Mouse (Mus musculus): ENCODE measurements around the gene Angel1.
A peak's percentile ranks its signal among the peaks of the same experiment; 100 is the strongest.

Angel1 gene

DNA sequence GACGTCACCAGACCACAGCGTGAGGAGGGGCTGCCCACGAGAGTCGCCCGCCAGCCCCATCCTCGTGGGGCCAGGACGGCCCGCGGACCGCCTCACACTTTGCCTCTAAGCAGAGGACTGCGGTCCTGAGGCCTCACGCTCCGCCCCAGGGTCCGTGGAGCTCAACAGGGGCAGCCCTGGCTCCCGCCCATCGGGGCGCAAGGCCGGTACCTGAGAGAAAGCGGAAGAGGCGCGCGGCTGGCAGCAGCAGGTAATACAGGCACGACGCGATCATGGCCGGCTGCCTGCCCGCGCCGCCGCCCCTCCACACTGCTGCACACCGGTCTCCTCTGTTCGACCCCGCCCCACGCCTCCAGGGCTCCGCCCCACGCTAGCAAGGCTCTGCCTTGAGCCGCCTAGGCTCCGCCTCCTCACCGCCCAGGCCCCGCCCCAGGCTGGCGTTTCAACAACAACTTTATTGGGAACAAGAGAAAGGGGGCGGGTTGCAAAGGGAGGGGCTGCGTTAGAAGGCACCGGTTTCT lies at the start of gene Angel1:
Angel1 (minus strand) TSS at position 341 of the 521 bp plus-strand sequence.
- DNase-seq = peak; percentile 98

DNA sequence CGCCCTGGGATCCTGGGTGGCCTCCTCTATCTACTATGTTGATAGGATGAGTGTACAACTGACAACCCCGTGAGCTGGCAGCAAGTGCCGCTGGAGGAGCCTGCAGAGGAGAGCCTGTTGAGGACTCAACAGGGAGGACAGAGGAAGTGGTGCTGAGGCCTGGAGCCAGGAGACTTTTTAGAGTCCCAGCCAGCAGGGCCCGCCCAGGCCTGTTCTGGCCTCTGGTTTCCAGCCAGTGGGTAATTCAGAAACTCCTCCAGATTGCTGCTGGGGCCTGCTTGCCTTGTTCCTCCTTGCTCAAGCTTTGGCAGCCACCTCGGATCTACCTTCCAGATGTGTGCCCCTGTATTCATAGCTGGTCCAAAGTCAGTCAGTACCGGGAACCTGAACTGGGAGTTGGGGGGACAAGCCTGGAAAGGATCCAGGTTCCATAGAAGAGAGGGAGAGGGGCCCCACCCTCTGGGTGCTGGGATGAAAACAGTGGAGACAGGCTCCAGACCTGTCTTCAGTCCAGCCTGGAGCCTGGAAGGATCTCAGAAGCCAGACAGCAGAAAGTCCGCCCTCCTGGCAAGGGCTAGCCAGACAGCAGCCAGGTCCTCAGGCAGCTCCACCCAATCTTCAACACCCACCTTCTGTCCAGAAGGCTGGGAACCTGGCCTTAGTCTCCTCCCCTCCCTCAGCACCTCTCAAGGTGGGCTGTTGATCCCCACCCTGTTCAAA lies 49.5 kb upstream of the Angel1 start:
- no peak for DNase-seq

DNA sequence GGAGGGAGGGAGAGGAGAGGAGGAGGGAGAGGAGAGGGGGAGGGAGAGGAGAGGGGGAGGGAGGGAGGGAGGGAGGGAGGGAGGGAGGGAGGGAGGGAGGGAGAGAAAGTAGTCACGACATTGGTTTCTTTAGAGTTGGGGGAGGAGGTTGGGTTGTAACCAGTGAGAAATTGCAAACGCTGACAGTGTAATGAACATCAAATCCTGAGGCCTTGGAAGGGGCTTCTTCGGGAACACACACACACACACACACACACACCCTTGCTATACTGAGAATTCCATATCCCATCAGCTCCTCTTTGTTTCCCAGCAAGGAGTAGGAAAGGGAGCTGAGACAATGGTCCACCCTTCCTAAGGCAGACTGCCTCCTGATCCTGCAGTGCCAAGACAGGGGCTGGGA lies 46.3 kb upstream of the Angel1 start:
- no peak for DNase-seq

DNA sequence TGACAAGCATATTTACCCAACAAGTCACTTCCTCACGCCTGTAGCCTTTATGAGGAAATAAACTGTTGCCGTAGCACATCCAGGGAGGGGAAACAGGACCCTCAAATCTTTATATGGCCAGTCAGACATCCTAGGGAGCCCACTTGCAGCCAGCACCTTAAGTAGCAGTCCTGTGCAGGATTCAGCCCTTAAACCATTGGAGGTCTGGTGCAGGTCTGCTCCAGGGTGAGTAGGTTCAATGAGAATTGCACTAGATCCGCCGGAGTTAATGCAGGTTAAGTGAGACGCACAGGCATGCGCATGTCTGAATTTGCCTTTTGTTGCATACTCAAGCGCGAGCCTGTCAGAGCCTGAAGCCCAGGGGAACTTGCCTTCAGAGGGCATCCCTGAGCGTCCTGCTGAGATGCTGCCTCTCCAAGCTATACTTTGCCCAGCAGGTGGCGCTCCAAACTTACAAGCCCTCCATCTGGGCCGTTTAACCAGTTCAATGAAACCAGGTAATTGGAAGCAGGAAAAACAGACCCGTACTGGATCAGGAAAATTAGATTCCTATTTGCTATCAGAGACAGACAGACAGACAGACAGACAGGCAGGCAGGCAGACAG lies 45.7 kb upstream of the Angel1 start:
- peak; percentile 89 for DNase-seq

DNA sequence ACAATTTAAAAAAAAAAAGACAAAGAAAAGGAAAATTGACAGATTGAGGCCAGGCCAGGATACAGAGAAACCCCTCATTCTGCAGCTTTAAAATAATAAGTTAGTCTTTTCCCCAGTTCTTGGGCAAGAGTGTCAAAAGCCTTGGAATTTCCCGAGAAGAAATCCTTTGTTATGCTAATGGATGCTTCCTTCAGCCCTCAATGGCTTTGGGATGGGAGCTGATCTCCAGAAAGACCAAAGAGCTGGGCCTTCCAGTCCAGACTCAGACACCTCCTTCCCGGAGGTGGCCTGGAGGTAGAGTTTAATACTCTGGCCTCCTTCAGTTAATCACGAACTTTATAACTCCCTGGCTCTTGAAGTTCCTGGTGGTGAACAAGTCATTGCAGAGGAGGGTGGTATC lies 44.7 kb upstream of the Angel1 start:
- no peak for DNase-seq

DNA sequence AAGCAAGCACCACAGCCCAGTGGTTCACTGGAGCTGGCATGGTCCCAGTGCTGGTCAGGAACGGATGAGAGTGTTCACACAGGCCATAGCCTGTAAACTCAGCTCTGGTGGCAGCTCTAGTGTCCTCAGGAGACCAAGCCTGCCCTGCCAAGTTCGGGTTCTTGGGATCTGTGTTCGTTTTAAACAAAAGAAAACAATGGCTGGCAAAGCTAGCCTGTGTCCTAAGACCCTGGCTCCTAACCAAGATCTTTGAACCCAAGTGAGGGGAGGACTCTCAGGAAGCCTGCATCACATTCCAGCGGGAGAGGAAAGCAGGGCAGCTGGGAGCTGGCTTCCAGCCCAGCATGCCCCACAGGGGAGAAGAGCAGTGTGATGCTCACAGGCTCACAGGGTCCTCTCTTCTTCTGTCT lies 44.0 kb upstream of the Angel1 start:
- no peak for DNase-seq

DNA sequence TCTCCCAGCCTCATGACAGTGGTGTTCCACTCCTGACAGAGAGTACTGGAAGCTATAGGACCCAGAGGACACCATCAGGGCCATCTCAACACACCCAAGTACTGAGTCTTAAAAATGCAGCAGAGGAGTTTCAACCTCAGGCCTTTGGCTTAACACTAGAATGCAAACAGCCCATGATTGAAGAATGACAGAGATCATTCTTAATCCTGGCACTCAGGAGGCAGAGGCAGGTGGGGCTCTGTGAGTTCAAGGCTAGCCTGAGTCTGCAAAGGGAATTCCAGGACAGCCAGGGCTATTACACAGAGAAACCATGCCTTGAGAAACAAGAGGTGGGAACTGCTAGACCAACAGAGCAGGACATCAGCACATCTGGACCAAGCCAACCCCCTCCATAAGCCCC lies 43.6 kb upstream of the Angel1 start:
- DNase-seq = no peak

DNA sequence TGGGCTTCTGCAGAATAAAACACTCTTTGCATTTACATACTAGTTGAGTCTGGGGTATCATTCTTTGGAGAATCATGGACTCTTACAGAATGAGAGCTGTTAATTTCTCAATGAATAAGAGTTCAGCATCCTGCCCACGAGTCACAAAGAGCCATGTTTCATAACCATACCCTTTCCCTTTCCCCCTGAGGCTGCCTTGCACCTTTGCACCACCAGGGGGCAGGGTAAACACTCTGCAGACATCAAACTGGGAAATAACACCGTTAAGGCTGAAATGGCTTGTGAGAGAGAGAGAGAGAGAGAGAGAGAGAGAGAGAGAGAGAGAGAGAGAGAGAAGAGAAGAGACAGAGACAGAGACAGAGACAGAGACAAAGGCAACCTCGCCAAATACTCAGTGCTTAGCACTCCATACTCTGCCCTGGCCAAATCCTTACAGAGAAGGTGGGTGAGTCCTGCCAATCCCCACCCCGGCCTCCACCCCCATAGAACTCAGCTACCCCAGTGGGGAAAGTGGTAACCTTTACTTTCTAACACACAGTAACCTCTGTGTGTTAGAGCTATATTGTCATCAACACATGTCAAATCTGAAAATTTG lies 42.8 kb upstream of the Angel1 start:
- peak; percentile 69 for DNase-seq

DNA sequence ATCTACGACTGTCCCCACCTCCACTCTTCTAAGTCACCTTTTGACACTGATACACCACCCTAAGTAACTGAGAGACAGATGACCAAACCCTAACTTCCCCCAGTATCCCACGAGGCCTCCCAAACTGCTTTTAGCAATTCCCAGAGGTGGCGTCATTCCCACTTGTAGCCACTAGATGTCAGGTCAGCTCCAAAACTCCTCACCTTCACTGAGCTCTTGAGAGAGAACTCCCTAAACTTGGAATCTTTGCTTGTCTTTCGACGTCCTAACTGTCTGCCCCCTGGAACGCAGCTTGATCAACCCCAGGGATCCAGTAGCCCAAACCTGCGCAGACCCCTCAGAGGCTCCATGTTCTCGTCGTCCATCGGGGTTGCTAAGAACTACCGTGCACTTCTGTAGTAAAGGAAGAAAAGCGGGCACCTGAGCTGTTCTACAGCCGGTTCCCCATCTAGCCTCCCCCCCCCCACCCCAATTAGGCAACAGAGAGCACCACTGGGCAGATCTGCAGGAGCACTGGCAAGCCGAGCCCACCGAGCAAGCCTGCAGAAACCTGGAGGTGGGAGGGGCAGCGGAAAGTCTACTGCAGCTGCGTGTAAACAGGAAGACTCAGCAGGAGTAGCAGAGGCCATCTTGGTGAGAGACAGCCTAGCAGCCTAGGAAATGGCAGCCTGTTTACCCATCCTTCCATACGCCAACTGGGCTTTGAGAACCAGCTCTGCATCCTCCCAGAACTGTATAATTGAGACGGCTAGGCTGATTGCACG lies 41.8 kb upstream of the Angel1 start:
- peak; percentile 29 for DNase-seq

DNA sequence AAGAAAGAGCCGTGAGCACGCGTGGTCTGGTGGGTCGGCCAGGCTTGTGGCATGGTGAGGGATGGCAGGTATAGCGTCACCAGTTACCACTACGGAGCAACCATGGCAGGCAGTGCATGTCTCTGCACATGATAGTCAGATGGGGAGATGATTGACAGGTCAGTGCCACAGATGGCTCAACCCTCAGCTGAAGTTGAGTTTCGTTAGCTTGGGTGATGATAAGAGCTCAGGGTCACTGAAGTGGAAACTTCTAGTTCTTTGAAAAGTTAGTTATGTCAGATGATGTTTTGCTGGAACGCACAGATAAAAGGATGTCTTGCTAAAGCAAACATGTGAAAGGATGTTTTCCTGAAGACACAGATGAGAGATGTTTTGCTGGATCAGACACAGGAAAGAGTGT lies 40.2 kb upstream of the Angel1 start:
- DNase-seq = no peak

DNA sequence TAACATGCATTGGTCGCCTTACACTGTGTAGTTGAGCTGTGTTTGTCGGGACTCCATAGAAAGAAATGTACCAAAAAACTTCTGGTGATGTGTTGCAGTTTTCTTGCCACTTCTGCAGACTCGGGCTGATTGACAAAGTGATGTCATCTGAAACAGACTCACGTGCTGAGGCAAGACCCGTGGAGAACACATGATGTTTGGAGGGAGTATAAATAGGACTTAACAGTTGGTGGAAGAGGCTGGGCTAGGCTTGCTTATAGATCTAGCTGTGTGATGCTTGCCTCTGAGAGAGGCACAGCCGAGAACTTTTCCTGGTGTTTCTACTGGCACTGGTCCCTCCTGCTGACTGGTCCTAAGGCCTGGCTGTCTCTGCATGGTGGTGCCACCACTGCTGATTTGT lies 37.8 kb upstream of the Angel1 start:
- no peak for DNase-seq

DNA sequence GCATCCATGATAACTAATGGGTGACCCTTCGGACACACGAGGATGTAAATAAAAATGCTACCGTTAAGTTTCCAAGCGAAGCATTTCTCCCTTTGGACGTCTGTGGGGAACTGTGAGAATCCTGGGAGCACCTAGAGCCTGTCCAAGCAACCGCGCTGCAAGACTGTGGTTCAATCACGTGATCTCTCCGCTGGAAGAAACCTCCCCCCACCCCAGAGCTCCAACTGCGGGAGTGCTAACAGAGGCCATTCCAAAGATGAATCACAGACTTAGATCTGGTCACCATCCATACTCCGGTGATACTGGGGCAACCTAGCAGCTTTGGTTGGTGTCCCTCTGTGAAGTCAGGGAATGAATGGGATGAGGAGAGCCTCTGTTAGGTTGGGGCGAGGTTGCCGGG lies 34.8 kb upstream of the Angel1 start:
- no peak for DNase-seq

DNA sequence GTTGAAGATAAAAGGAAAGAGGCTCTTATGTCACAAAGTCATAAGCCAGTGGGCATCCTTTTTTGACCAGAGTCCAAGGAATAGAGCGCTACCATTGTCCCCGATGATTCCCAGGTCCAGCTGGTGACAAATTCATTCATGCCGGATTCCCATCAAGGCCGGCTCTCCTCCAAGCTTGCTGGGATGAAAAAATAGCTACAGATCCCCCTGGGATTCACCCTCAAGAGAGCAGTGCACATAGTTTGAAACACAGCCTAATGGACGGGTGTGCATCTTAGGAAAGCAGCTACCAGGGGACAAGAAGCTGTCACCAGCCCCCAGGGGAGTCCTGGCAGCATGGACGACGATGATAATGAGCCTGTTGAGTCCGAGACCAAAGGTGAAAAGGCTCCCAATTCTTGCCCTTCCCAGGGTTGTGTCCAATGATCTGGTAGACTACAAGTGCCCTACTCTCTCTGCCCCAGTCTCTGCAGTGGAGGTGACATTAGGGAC lies 8.1 kb upstream of the Angel1 start, which contains the start of gene Lrrc74a:
Lrrc74a (plus strand) TSS at position 51 of the 492 bp plus-strand sequence.
- DNase-seq = no peak

DNA sequence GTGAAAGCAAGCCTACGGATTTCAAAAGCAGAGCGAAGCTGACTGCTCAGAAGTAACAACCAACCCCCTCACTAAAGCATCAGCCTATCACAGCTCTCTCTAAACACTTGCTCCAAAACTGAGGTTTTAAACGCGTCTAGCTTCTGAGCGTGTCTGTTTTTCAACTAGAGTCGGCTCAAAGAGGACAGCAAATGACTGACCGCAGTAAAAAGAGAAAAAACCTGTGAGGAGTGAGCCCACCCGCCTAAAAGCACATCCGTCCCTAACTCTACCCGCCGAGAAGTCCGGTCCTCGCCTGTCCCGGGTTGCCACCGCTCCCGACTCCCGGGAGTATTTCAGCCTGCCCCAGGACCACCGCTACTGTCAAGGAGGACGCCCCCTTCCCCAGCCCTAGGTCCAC lies 554 bp downstream of the Angel1 start:
- DNase-seq = no peak

DNA sequence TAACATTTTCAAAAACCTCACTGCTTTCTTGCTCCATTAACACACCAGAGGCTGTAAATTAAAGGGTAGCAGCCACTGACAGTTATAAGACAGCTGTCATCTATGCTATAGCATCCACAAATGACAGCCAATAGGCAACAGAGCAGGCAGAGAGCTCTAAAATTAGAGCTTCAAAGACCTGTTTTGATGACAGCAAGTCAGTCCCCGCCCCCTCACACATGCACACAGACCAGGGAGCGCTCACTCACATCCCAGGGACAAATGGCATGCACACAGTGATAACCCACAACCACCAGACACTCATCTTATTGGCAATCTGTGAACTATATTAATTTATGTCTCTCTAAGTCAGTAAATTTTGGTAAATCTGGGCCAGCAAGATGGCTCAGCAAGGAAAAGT lies 2.0 kb downstream of the Angel1 start:
- no peak for DNase-seq

DNA sequence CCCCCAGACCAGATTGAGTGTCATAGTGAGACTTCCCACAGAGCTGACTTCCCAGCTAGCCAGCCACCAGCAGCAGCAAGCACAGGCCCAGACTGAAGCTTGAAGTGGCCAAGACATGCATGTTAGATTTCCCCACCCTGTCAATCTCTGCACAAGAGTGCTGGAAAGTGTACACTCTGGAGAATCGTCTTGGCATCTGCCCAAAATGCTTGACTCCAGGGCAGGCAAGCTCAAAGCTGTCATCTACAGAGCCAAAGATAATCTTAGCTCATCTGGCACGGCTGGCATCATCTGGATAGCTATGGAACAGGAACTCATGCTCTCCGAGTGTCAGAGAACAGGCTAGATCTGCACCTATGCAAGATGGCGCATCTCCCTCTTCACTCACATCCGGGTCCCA lies 4.8 kb downstream of the Angel1 start:
- no peak for DNase-seq

DNA sequence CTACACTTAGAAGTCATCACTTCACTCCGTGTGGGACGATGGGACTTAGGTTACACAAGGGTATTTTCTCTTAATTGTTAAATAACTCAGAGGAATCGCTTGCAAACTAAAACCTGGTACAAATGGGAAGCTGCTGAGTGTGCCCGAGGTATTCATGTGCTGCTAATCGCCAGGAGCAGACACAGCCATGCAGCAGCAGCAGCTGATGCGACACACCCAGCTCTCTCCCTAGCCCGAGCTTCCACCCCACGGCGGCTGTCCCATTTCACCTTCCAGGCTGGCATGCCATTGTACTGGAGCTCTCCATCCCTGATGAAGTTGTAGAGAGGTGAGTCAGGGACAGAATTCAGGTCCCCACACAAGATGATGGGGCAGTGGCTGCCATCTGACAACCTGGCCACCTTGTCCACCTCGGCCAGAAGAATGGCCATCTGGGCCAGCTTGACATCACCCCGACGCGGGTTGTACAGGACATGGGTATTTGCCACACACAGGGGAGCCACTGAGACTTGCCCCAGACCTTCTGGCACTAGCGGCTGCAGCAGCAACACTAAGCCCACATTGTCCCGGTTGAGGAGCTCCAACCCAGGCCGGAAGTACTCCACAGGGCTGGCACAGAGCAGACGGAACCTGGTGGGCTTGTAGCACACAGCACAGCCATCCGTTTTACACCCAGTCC lies 6.2 kb downstream of the Angel1 start:
- no peak for DNase-seq

DNA sequence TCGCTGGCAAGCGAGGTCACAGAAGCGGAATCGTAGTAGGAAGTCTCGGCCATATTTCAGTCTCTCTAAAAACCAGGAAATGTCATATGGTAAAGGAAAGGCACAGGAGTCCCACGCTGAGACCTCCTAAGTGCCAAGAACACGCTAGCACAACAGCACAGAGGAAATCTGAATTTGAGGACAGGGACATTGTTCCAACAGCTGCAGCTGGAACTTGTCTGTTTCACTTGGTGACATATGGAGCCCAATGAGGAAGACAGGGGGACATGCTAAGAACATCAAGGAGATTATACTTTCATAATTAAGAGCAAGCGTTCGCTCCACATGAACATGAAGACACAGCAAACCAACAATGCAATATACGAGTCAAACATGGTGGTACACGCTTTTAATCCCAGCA lies 9.3 kb downstream of the Angel1 start:
- DNase-seq = no peak

DNA sequence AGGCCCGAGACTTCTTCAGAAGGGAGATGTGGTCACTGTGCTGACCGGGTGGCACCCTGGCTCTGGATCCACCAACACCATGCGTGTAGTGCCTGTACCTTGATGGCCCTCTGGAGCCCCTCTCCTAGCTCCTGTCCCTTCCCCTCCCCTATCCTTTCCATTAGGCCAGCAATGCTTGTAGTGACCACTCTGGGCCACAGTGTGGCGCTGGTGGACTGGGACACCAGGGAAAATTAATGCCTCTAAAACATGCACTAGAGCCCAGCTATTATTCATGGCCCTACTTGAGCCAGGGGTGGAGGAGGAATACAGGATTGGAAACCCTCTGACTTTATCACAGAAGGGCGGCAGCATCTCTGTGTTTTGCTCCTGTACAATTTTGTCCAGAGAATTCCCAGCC lies 10.9 kb downstream of the Angel1 start:
- peak; percentile 58 for DNase-seq

DNA sequence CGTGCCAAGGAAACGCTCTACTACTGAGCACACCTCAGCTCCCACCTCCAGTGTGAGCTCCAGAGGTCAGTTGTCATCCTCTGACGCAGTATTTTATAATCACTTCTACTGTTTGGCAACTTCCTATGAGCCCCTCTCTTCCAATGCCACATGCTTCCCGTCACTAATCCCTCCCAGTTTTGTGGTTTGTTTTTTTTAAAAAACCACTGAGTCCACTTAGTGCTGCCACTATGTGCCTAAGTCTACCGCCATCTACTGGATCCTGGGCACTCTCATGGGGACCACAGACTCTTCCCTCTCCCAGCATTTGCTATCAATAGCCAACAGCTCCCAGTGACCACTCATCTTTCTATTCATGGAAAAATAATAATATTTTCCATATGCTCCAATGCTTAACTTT lies 12.2 kb downstream of the Angel1 start:
- DNase-seq = no peak

DNA sequence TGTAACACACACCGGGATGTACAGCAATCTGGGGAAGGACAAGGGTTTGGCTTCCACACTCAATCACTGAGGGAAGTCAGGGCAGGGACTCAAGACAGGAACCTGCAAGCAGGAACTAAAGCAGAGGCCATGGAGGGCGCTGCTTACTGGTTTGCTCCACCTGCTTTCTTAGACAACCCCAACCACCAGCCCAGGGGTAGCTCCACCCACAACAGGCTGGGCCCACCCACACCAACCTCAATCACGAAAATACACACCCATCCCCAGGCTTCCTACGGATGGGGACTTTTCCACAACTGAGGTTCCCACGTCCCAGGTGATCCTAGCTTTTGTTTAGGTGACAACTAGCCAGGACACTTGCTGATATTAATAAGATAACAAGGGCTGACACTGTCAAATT lies 20.4 kb downstream of the Angel1 start:
- no peak for DNase-seq

DNA sequence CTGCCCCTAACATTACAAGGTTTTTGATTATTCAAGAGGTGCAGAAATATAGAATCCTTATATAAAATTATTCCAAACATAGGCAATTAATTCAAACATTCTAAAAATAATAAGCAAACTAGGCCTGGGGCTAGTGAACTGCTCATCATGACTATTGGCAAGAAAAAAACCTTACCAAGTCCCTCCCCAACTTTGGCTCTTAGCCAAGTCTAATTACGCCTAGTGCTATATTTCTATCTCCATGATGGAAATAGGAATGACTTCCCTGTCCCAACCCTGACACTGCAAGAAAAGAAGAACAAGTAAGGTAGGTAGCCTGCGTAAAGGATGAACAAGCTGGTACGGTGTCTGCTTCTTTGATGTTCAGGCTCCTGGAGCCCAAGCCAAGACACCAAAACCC lies 23.6 kb downstream of the Angel1 start:
- DNase-seq = no peak

DNA sequence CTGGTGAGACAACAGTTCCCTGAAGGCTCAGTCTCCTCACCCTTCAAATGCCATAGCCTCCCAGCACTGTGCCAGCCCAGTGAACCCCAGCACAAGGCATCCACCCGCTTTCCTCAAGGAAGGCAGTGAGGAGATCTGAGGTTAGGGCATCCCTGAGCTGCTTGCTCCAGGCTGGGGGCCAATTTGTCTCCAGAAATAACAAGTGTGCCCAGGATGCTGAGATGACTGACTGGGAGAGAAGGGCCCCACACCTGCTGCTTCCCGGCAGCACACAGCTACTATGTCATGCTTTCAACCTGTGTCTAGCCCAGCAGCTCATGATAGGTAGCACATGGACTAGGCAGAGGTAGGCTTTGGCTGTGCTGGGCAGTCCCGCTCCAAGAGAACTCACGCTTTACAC lies 24.8 kb downstream of the Angel1 start:
- no peak for DNase-seq
